Mouse (Mus musculus): ENCODE results near the gene Loxl3. TPM values are rescaled to one million over a fixed set of nuclear protein-coding genes. Genes with fewer than 3 reads are reported as not detected.
A peak's percentile ranks its signal among the peaks of the same experiment; 100 is the strongest.

Gene Loxl3
- polyA plus RNA-seq, 1 experiment = 8.5 TPM

GRCm38 (mm10) chr6:83003850-83004249, 30.1 kb upstream of the Loxl3 start:
- H3K4me1 ChIP-seq (ENCODE audit: control insufficient read depth, insufficient read depth, low read length) = peaks cover 14% of the 10 kb centered on the region
- H3K4me3 ChIP-seq (replicated peaks; ENCODE audit: extremely low read depth, low read depth, low read length) = no peak overlapping the region
- TF ChIP-seq POLR2A (IDR thresholded peaks at IDR 0.05; ENCODE audit: borderline replicate concordance, extremely low read depth, low read depth, low read length) (no peak), CTCF (IDR thresholded peaks at IDR 0.05; ENCODE audit: insufficient read depth, low read length) (no peak)
- no peak for DNase-seq
- WGBS = 81% methylated on average over 5 of the region's 5 CpGs

- 74% methylated on average over 2 of the region's 2 CpGs for WGBS
- TF ChIP-seq CTCF (IDR thresholded peaks at IDR 0.05; ENCODE audit: insufficient read depth, low read length) = no peak
- TF ChIP-seq POLR2A (IDR thresholded peaks at IDR 0.05; ENCODE audit: borderline replicate concordance, extremely low read depth, low read depth, low read length) = no peak
- no peak for DNase-seq
These were observed 29.7 kb upstream of the Loxl3 start for GRCm38 (mm10) chr6:83004309-83004708.

GRCm38 (mm10) chr6:83004872-83005271, 29.1 kb upstream of the Loxl3 start:
- Histone ChIP-seq H3K4me1 (ENCODE audit: control insufficient read depth, insufficient read depth, low read length) (peaks cover 14% of the 10 kb centered on the region), H3K4me3 (replicated peaks; ENCODE audit: extremely low read depth, low read depth, low read length) (no peak overlapping the region)
- 29% methylated on average over 7 of the region's 7 CpGs for WGBS
- TF ChIP-seq CTCF (IDR thresholded peaks at IDR 0.05; ENCODE audit: insufficient read depth, low read length) (no peak), POLR2A (IDR thresholded peaks at IDR 0.05; ENCODE audit: borderline replicate concordance, extremely low read depth, low read depth, low read length) (no peak)
- DNase-seq = peak; percentile 32

More at GRCm38 (mm10) chr6:83004309-83004708, 29.7 kb upstream of the Loxl3 start:
- H3K4me3 ChIP-seq (replicated peaks; ENCODE audit: extremely low read depth, low read depth, low read length) = no peak overlapping the region
- peaks cover 14% of the 10 kb centered on the region for H3K4me1 ChIP-seq (ENCODE audit: control insufficient read depth, insufficient read depth, low read length)

GRCm38 (mm10) chr6:83005444-83006011, 28.4 kb upstream of the Loxl3 start:
- no peak for DNase-seq
- WGBS = 76% methylated on average over 10 of the region's 10 CpGs
- TF ChIP-seq CTCF (IDR thresholded peaks at IDR 0.05; ENCODE audit: insufficient read depth, low read length) = no peak
- no peak for TF ChIP-seq POLR2A (IDR thresholded peaks at IDR 0.05; ENCODE audit: borderline replicate concordance, extremely low read depth, low read depth, low read length)
- Histone ChIP-seq H3K4me1 (ENCODE audit: control insufficient read depth, insufficient read depth, low read length) (peaks cover 14% of the 10 kb centered on the region), H3K4me3 (replicated peaks; ENCODE audit: extremely low read depth, low read depth, low read length) (no peak overlapping the region)

GRCm38 (mm10) chr6:83006114-83006513, 27.9 kb upstream of the Loxl3 start:
- TF ChIP-seq POLR2A (IDR thresholded peaks at IDR 0.05; ENCODE audit: borderline replicate concordance, extremely low read depth, low read depth, low read length) (no peak), CTCF (IDR thresholded peaks at IDR 0.05; ENCODE audit: insufficient read depth, low read length) (no peak)
- DNase-seq = no peak
- H3K4me1 ChIP-seq (ENCODE audit: control insufficient read depth, insufficient read depth, low read length) = peaks cover 14% of the 10 kb centered on the region
- WGBS = 76% methylated on average over 6 of the region's 6 CpGs
- H3K4me3 ChIP-seq (replicated peaks; ENCODE audit: extremely low read depth, low read depth, low read length) = no peak overlapping the region

GRCm38 (mm10) chr6:83008659-83009058, 25.3 kb upstream of the Loxl3 start:
- no peak overlapping the region for H3K4me3 ChIP-seq (replicated peaks; ENCODE audit: extremely low read depth, low read depth, low read length)
- 20% methylated on average over 3 of the region's 3 CpGs for WGBS
- TF ChIP-seq POLR2A (IDR thresholded peaks at IDR 0.05; ENCODE audit: borderline replicate concordance, extremely low read depth, low read depth, low read length) (no peak), CTCF (IDR thresholded peaks at IDR 0.05; ENCODE audit: insufficient read depth, low read length) (no peak)
- H3K4me1 ChIP-seq (ENCODE audit: control insufficient read depth, insufficient read depth, low read length) = peaks cover 17% of the 10 kb centered on the region
- no peak for DNase-seq

GRCm38 (mm10) chr6:83010010-83010409, 24.0 kb upstream of the Loxl3 start:
- no peak for TF ChIP-seq CTCF (IDR thresholded peaks at IDR 0.05; ENCODE audit: insufficient read depth, low read length)
- TF ChIP-seq POLR2A (IDR thresholded peaks at IDR 0.05; ENCODE audit: borderline replicate concordance, extremely low read depth, low read depth, low read length) = no peak
- peaks cover 17% of the 10 kb centered on the region for H3K4me1 ChIP-seq (ENCODE audit: control insufficient read depth, insufficient read depth, low read length)
- WGBS = 23% methylated on average over 7 of the region's 7 CpGs
- no peak overlapping the region for H3K4me3 ChIP-seq (replicated peaks; ENCODE audit: extremely low read depth, low read depth, low read length)
- no peak for DNase-seq

- Histone ChIP-seq H3K4me1 (ENCODE audit: control insufficient read depth, insufficient read depth, low read length) (peaks cover 15% of the 10 kb centered on the region), H3K4me3 (replicated peaks; ENCODE audit: extremely low read depth, low read depth, low read length) (no peak overlapping the region)
- no peak for TF ChIP-seq CTCF (IDR thresholded peaks at IDR 0.05; ENCODE audit: insufficient read depth, low read length)
- 79% methylated on average over 7 of the region's 7 CpGs for WGBS
- no peak for DNase-seq
These were observed 22.7 kb upstream of the Loxl3 start for GRCm38 (mm10) chr6:83011255-83011654.

- Histone ChIP-seq H3K4me1 (ENCODE audit: control insufficient read depth, insufficient read depth, low read length) (peaks cover 15% of the 10 kb centered on the region), H3K4me3 (replicated peaks; ENCODE audit: extremely low read depth, low read depth, low read length) (no peak overlapping the region)
- no peak for DNase-seq
- TF ChIP-seq CTCF (IDR thresholded peaks at IDR 0.05; ENCODE audit: insufficient read depth, low read length) (no peak), POLR2A (IDR thresholded peaks at IDR 0.05; ENCODE audit: borderline replicate concordance, extremely low read depth, low read depth, low read length) (no peak)
- 79% methylated on average over 6 of the region's 6 CpGs for WGBS
These were observed 22.2 kb upstream of the Loxl3 start for GRCm38 (mm10) chr6:83011756-83012155.

- TF ChIP-seq POLR2A (IDR thresholded peaks at IDR 0.05; ENCODE audit: borderline replicate concordance, extremely low read depth, low read depth, low read length) = no peak
- no peak for TF ChIP-seq CTCF (IDR thresholded peaks at IDR 0.05; ENCODE audit: insufficient read depth, low read length)
- 71% methylated on average over 5 of the region's 5 CpGs for WGBS
- DNase-seq = no peak
- Histone ChIP-seq H3K4me1 (ENCODE audit: control insufficient read depth, insufficient read depth, low read length) (peaks cover 17% of the 10 kb centered on the region), H3K4me3 (replicated peaks; ENCODE audit: extremely low read depth, low read depth, low read length) (no peak overlapping the region)
These were observed 20.5 kb upstream of the Loxl3 start for GRCm38 (mm10) chr6:83013444-83013843.
